Mouse (Mus musculus) spleen, postnatal 4 days (tissue): Measurements from ENCODE around the gene Itprip.

ENCODE experiments used
- DNase-seq, 2 experiments: peaks; one replicate each; pipeline ENCODE4 v3.0.0; 2022; ENCODE audit warnings: low spot score in 2 of 2

The Itprip gene

DNA sequence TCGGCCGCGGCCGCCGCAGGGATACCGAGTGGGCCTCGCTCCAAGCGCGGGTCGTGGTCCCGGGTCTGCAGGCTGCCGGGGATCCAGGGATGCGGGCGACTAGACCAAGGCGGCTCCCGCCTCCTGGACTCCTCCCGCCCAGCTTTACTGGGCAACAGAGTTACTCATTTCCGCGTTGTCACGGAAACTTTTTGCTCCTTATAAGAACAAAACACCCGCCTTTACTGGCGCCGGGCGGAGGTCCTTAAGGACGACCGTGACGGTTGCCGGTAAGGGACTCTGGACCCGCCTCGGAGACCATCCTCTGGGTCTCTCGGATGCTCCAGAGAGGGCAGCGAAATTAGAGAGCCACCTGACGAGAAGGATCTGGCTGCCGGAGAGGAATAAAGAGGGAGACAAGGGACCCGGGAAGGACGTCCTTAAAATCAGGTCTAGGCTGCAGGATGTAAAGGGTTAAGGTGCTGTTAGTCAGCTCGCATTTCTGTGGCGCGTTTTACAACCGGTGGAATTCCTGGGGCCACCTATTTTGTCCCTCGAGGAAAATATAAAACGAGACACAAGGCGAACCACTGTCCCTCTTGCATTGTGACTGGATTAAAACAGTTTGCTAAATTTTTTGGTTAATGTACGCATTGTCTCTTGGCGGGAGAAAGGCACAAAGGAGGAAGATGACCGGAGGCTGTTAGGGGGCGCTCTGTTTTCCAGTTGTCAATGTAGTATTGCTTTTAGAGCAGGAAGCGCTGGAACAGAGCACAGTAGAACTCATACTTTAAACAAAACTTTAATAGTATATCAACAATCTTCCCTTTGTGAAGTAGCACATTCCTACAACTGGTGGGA lies at the start of gene Itprip, which contains the start of gene Cfap43:
Gene Itprip, minus strand, starts transcription at position 174 of the 840 bp plus-strand sequence.
Gene Cfap43, minus strand, starts transcription at position 162 of the 840 bp plus-strand sequence.
- DNase-seq: peak; percentile 68 to 85

DNA sequence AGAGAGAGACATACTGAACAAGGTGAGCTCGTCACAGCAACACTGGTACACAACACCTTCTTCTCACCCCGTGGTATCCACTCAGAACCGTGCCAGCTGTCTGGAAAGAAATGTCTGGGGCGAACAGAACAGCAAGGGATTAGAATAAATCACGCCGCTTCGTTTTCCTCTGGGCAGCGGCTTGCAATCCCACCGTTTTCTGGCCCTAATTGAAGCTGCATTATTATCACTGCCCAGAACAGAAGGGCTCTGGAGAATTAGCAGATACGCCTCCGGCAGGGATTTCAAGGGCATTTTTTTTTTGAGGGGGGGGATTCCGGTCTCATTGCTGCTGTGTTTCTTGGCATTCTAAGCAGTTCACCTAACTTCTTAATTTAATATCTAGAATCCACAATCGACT lies 39.1 kb upstream of the Itprip start:
- no peak for DNase-seq

- no peak for DNase-seq
Measured at GRCm38 (mm10) chr19:47953169-47953568, 34.1 kb upstream of the Itprip start.

DNA sequence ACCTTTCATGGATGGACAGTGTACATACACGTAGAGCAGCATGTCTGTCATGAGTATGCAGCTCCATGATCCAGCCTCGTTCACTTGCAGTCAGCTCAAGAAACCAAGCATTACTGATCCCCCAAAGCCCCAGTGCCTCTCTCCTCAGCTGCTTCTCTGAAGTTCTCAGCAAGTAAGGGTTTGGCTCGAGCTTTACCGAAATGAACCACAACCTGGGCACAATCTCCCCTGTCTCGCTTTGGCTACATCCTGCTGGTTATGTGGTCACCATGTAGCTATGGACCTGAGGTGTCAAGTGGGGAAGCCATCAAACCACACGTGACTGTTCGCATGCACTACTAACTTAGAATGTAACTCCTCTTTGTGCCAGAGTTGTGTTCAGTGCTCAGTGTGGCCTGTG lies 31.8 kb upstream of the Itprip start:
- DNase-seq: no peak

DNA sequence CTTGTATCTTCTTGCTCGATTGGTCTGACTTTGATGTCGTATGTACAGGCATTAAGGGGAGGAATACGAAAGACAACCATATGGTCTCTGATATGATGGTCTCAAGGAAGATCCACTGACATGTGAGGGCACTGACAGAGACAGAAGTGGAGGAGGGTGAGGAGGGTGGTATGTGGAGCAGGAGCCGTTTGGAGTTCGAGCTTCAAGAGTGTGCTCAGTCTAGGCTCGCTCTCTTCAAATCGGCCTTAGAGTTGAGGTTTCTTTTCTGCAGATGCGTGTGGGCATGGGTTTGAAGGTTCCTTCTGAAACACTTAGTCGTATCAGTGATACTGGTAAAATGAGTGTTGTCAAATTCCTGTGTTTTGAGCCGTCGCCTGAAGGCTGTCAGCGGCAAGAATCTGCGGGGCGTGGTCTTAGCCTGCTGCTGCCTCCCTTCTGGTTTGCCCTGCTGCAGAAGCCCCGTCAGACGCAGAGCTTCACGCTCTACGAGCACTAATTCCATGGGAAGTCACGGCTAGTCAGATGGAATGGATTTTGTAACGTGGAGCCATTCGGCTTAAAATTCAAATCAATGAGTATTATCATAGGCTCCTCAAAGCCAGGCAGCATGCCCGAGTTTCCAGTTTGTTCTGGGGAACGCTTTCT lies 27.8 kb upstream of the Itprip start:
- DNase-seq: no peak

DNA sequence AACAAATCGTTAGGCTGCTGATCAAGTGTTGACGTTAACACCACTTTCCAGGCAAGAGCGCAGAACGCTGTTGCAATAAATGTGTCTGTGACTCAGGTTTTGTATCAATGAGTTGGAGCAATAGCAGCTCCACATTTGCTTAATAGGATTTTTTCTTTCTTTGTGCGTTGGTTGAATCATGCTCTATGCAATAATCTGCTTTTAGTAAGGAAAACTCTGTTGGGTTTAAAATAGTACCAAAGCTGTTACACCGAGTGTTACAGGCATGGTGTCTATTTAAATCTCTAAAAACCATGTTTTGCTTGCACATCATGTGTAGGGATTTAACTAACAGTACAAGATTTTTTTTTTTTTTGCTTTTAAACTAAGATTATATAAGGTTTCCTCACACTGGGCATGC lies 20.3 kb upstream of the Itprip start:
- no peak for DNase-seq

DNA sequence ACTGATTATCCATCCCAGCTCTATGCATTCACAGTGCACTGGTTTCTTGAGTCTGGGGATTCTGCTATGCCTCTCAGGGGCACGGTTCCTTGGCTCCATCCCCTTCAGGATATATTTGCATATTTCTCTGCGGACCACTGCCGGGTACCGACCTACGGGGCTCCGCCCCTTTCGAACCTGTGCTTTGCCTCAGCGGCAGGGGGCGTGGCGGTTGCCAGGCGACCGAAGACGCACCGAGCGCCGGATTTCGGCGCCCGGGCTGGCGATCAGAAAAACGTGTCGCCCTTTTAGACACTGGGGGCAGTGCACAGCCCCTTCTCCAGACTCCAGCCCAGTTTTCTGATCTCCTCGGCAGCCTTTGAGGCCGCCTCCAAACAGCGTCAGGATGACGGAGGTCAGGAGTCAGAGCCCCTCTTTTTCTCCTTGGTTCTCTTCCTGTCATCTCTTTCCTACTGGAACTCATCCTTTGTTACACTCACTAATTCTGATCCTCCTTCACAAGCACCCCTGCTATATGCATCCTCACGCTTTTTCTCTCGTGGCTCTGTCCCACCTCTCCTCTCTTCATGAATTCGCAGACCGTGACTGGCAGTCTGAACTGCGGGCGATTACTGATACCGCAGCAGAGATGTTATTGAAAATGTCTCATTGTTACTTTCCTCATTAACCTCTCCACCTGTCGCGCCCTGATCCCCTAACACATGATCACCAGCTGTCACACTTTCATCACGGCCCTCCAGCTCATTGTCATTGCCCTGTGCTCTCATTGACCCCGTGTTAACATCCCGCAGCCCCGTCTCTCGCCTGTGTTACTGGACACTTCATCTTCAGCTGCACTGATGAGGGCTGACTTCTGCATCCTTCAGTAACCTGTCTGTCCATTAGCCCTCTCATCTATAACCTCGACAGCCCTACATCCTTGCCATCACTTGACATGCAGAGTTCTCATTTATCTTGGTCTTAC lies 18.6 kb upstream of the Itprip start, which contains the start of gene Cfap58:
Gene Cfap58, plus strand, starts transcription at position 233 of the 964 bp plus-strand sequence.
- DNase-seq: peak; percentile 66 to 82

DNA sequence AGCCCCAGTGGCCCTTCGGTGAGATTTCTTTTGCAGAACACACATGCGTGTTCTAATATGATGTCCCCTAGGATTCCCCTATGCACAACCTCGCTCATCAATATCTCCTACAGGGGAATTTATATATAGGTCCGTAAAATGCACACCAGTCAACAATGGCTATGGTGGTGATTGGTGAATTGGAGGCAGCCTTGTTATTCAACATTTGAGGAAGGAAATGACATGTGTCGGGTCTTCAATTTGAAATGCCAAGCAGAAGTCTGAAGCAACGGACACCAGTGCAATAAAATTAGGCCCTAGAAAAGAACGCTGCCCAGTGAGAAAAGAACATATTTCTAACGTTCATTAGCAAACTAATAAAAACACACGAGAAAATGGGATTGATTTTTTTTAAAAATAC lies 17.8 kb upstream of the Itprip start:
- DNase-seq: no peak

DNA sequence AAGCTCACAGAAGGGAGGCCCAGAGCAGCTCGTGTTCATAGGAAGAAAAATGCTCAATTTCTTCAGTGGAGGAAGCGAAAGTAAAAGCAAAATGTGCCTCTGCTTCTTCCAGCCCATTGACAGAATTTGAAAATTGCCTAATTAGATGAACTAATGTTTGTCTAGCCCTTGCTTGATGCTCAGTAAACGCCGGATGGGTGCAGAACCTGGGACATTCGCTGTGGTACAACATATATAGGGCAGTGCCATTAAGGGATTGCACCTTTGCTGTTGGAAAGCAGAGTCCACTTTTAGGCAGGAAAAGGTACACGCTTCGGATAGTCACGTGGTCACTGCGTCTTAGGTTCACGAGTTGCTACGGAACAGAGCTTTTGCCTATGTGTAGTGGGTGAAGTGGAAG lies 17.4 kb upstream of the Itprip start:
- DNase-seq: no peak

- no peak for DNase-seq
Measured at GRCm38 (mm10) chr19:47935530-47935929, 16.4 kb upstream of the Itprip start.

DNA sequence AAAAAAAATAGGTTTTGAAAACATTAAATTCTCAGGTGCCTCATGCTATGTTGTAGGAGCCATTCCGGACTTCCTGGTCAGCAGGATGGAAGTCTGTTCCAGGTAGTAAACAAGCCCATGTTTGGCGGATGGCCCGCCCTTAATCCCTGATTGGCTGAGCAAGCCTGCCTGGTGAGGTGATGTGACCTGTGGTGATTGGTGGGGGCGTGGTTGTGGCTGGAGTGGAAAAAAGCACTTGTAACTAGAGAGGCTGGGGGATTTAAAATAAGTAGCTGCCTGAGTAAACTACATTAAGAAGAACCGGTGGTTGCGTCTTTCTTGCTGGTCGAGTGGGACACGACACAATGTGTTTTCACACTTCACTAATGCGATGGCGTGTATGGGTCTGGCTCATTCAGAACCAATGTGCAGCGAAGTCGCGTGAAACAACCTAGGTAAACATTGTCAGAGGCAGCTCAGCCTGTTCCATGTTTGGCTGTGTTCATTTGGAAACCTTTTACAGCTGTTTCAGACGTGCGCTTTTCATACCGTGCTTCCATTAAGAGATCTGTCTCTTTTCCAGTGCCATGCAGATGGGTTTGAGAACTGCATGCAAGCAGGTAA lies 15.6 kb upstream of the Itprip start:
- no peak for DNase-seq

DNA sequence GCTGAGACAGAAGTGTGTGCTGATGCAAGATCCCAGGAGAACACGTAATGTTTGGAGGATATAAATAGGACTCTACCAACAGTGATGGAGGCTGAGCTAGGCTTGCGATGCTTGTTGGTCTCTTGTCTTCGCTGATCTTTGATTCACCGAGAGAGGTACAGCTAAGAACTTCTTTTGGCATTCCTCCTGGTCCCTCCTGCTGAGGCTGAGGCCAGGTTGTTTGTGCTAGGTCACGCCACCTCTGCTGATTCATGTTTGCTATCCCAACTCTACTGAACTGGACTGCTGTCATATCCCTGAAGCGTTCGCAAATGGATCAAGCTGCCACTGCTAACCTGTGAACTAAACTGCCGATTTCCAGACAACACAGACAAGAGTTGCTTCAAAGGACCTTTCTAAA lies 15.0 kb upstream of the Itprip start:
- DNase-seq: no peak

- DNase-seq: no peak
Measured at GRCm38 (mm10) chr19:47931982-47932638, 13.0 kb upstream of the Itprip start.

GRCm38 (mm10) chr19:47929043-47929442 lies 9.9 kb upstream of the Itprip start:
- no peak for DNase-seq

- DNase-seq: no peak
Measured at GRCm38 (mm10) chr19:47927032-47927431, 7.9 kb upstream of the Itprip start.

GRCm38 (mm10) chr19:47925819-47926218 lies 6.7 kb upstream of the Itprip start:
- DNase-seq: no peak

DNA sequence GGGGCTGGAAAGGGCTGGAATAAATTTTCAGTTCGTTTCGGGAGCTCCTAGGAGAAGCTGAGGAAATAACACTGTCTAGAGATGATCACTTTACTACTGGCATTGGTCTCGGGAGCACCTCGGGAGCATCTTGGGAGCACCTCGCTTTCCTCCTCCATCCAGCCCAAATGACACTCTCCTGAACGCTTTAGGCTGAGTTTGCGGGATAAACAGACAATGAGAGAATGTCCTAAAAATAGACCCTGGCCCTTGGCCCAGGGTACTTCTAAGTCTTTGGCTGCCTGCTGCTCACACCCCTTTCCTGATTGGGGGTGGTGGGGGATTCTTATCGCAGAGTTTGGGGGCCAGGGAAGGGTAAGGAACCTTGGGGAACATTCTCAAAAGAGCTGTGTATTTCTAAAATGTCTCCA lies 872 bp upstream of the Itprip start:
- no peak for DNase-seq

- peak in 1 of 2 experiments; percentile 28 for DNase-seq
Measured at GRCm38 (mm10) chr19:47918455-47919101, 521 bp downstream of the Itprip start.

DNA sequence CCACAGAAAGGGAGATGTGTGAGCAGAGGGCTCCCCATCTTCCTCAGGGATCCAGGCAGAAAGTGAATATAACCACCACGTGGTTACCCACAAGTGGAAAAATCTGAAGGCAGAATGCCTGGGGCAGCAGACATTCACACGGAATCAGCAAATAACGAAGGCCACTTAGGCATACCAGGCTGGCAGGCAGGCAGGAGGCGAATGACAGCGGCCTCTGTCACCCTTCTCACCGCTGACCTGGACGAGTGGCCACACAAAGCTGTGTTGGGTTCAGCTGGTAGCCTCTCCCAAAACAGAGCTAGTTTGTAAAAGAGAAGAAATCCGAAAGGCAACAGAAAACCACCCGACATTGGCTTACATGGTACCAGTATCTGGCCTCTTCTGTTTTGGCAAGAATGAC lies 1.1 kb downstream of the Itprip start:
- no peak for DNase-seq

GRCm38 (mm10) chr19:47917396-47917795 lies 1.7 kb downstream of the Itprip start:
- DNase-seq: no peak
